Mouse (Mus musculus): ENCODE measurements around the gene Ypel3. TPM values are rescaled to one million over a fixed set of nuclear protein-coding genes. Genes with fewer than 3 reads are reported as not detected.
"Not testable (repeated sequence)": the region's sequence is repeated elsewhere in the genome, so short reads cannot be mapped to it uniquely, and the experiment has no call there.

Gene Ypel3
- total RNA-seq (2017) = 50.3 and 74.9 TPM in 2 replicates

DNA sequence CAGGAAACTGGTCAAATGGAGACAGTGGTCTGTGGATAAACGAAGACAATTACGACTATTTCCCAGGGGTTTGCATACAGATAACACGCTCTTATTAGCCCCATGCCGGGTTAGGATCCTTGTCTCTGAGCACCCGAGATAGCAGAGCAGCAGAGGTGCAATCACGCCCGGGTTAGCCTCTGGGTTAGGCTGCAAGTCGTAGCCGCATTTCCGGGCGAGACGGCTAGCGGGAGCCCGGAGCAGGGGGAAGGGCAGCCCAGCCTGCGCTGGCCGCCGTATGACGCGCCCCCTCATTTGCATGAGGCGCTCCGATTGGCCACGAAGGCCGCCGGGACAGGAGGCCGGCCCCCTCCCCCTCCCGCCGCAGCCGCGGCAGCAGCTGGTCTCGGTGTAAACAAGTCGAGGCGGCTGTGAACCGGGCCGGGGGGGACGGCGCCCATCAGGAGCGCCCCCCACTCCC lies at the start of gene Ypel3:
Gene Ypel3, plus strand, starts transcription at position 358 of the 460 bp plus-strand sequence.
- peak; percentile 85 to 90 for ATAC-seq (replicated peaks in 1 of 2; ENCODE audit: insufficient read depth in 1 of 2, low FRiP score in 2 of 2, low TSS enrichment in 1 of 2, low read depth in 1 of 2, poor library complexity in 2 of 2, severe bottlenecking in 2 of 2)

- ATAC-seq (replicated peaks in 1 of 2; ENCODE audit: insufficient read depth in 1 of 2, low FRiP score in 2 of 2, low TSS enrichment in 1 of 2, low read depth in 1 of 2, poor library complexity in 2 of 2, severe bottlenecking in 2 of 2) = not testable (repeated sequence)
Observed at GRCm38 (mm10) chr7:126730256-126730789, 46.4 kb upstream of the Ypel3 start.

DNA sequence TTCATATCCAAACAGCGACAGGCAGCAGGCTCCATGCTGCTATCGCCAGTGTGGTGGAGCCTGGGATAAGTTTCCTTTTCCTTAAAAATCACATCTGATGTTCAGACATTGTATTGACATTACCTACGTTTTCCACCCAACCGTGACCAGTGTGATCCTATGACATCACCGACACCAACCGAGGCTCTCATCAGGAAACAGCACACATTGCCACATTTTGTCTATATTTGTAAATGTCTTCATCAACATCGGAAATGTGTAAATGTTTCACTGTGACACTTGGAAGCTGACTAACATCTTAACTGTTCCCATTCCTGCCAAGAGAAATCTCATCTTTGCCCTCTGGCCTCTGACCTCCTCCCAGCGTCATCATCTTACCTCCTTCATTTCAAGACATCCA lies 40.6 kb upstream of the Ypel3 start:
- peak in 1 of 2 experiments; percentile 39; a peak in 1 of 4 replicates for ATAC-seq (replicated peaks in 1 of 2; ENCODE audit: insufficient read depth in 1 of 2, low FRiP score in 2 of 2, low TSS enrichment in 1 of 2, low read depth in 1 of 2, poor library complexity in 2 of 2, severe bottlenecking in 2 of 2)

- ATAC-seq (replicated peaks in 1 of 2; ENCODE audit: insufficient read depth in 1 of 2, low FRiP score in 2 of 2, low TSS enrichment in 1 of 2, low read depth in 1 of 2, poor library complexity in 2 of 2, severe bottlenecking in 2 of 2) = no peak
Observed at GRCm38 (mm10) chr7:126739551-126739950, 37.2 kb upstream of the Ypel3 start.

DNA sequence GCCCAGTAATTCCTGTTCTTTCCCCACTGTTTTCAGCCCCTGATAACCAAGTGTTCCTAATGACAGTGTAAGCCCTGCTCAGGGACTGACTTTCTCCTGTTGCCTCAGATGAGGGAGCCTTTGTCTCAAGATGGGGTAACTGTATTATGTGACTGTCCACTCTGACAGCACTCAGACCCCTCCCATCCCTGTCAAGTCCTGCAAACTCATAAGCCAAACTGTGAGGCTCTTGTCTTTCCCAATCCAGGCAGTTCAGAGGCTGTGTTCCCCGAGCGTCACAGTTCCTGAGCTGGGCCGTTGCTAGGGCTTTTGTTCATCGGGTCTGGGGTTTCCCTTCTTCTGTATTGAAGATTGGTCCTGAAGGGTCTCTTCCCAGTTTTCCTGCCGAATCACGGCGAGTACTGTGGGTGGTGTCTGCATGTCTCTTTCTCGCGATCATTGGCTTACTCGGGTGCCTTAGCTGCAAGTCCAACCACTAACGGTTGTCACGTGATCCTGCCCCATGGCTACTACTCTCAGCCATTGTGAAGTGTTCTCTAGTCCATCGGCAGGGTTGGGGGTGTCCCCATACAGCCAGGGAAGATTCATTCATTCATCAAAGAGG lies 36.5 kb upstream of the Ypel3 start:
- no peak for ATAC-seq (replicated peaks in 1 of 2; ENCODE audit: insufficient read depth in 1 of 2, low FRiP score in 2 of 2, low TSS enrichment in 1 of 2, low read depth in 1 of 2, poor library complexity in 2 of 2, severe bottlenecking in 2 of 2)

- ATAC-seq (replicated peaks in 1 of 2; ENCODE audit: insufficient read depth in 1 of 2, low FRiP score in 2 of 2, low TSS enrichment in 1 of 2, low read depth in 1 of 2, poor library complexity in 2 of 2, severe bottlenecking in 2 of 2) = no peak
Observed at GRCm38 (mm10) chr7:126740977-126741376, 35.8 kb upstream of the Ypel3 start.

DNA sequence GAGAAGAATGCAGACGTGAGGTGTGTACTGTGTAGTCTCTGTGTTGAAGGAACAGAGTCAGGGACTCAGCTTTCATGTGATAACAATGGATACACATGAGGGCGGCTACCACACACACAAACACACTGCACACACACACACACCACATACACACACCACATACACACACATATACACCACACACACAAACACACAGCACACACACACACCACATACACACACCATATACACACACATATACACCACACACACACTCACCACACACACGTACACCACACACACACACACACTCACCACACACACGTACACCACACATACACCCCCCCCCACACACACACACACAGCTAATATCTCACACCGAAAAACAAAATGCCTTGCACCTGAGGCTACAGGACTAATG lies 35.3 kb upstream of the Ypel3 start:
- ATAC-seq (replicated peaks in 1 of 2; ENCODE audit: insufficient read depth in 1 of 2, low FRiP score in 2 of 2, low TSS enrichment in 1 of 2, low read depth in 1 of 2, poor library complexity in 2 of 2, severe bottlenecking in 2 of 2) = no peak

DNA sequence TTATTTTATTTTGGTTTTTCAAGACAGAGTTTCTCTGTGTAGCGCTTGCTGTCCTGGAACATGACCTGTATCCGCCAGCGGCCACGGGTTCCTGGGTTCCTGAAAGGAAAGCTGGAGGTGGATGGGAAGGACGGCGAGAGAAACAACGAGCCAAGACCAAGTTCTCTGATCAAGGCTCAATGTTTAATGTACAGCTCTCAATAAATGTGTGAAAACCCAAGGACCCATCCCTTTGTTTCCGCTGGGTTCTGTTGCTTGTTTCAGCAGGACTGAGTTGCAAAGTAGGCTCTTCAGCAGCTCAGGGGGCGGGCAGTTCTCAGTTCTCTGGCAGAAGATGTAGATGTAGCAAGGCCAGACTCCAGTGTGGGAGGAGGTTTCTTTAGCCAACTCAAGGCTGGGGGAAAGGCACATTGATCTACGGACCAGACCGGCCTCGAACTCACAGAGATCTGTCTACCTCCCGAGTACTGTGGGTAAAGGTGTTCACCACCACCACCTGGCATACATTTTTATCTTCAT lies 34.7 kb upstream of the Ypel3 start:
- no peak for ATAC-seq (replicated peaks in 1 of 2; ENCODE audit: insufficient read depth in 1 of 2, low FRiP score in 2 of 2, low TSS enrichment in 1 of 2, low read depth in 1 of 2, poor library complexity in 2 of 2, severe bottlenecking in 2 of 2)

- ATAC-seq (replicated peaks in 1 of 2; ENCODE audit: insufficient read depth in 1 of 2, low FRiP score in 2 of 2, low TSS enrichment in 1 of 2, low read depth in 1 of 2, poor library complexity in 2 of 2, severe bottlenecking in 2 of 2) = peak; percentile 66 to 75; a peak in 3 of 4 replicates
Observed at GRCm38 (mm10) chr7:126746066-126746465, 30.7 kb upstream of the Ypel3 start.

GRCm38 (mm10) chr7:126746798-126747197 lies 30.0 kb upstream of the Ypel3 start:
- peak; percentile 72 to 81 for ATAC-seq (replicated peaks in 1 of 2; ENCODE audit: insufficient read depth in 1 of 2, low FRiP score in 2 of 2, low TSS enrichment in 1 of 2, low read depth in 1 of 2, poor library complexity in 2 of 2, severe bottlenecking in 2 of 2)

DNA sequence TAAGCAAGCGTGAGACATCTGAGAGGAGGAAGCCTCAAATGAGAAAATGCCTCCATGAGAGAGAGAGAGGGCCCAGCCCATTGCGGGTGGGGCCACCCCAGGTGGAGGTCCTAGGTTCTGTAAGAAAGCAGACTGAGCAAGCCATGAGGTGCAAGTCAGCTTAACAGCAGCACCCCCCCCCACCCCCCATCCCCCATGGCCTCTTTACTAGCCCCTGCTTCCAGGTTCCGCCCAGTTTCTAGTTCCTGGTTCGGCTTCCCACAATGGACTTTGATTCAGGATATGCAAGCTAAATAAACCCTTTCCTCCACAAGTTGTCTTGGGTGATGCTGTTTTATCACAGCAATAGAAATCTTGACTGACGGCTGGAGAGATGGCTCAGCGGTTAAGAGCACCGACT lies 27.9 kb upstream of the Ypel3 start:
- ATAC-seq (replicated peaks in 1 of 2; ENCODE audit: insufficient read depth in 1 of 2, low FRiP score in 2 of 2, low TSS enrichment in 1 of 2, low read depth in 1 of 2, poor library complexity in 2 of 2, severe bottlenecking in 2 of 2) = no peak

GRCm38 (mm10) chr7:126749582-126750343 lies 27.0 kb upstream of the Ypel3 start:
- ATAC-seq (replicated peaks in 1 of 2; ENCODE audit: insufficient read depth in 1 of 2, low FRiP score in 2 of 2, low TSS enrichment in 1 of 2, low read depth in 1 of 2, poor library complexity in 2 of 2, severe bottlenecking in 2 of 2) = no peak

DNA sequence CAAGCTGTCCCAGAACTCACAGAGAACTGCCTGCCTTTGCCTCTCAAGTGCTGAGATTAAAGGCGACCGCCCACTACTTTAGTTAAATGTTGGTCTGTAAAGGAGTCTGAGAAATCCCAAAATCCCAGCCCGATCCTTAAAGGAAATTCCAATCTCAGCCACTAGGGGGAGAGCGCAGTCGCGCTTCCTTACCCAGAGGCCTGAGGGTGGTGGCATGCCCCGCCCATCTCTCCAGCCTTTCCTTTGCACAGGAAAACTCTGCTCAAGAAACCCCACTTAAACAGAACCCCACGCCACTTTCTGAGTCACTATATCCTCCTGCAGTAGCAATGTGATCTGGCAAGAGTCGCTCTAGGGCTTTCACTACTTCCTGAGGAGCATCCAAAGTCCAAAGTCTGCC lies 21.9 kb upstream of the Ypel3 start:
- ATAC-seq (replicated peaks in 1 of 2; ENCODE audit: insufficient read depth in 1 of 2, low FRiP score in 2 of 2, low TSS enrichment in 1 of 2, low read depth in 1 of 2, poor library complexity in 2 of 2, severe bottlenecking in 2 of 2) = peak; percentile 43 to 65; a peak in 3 of 4 replicates

- no peak for ATAC-seq (replicated peaks in 1 of 2; ENCODE audit: insufficient read depth in 1 of 2, low FRiP score in 2 of 2, low TSS enrichment in 1 of 2, low read depth in 1 of 2, poor library complexity in 2 of 2, severe bottlenecking in 2 of 2)
Observed at GRCm38 (mm10) chr7:126758539-126758938, 18.2 kb upstream of the Ypel3 start.

GRCm38 (mm10) chr7:126759050-126759671 lies 17.6 kb upstream of the Ypel3 start, which contains the start of gene Mapk3:
Gene Mapk3 (plus strand): TSS chr7:126759601.
- ATAC-seq (replicated peaks in 1 of 2; ENCODE audit: insufficient read depth in 1 of 2, low FRiP score in 2 of 2, low TSS enrichment in 1 of 2, low read depth in 1 of 2, poor library complexity in 2 of 2, severe bottlenecking in 2 of 2) = peak; percentile 74 to 83

GRCm38 (mm10) chr7:126759672-126760390 lies 16.9 kb upstream of the Ypel3 start:
- ATAC-seq (replicated peaks in 1 of 2; ENCODE audit: insufficient read depth in 1 of 2, low FRiP score in 2 of 2, low TSS enrichment in 1 of 2, low read depth in 1 of 2, poor library complexity in 2 of 2, severe bottlenecking in 2 of 2) = peak in 1 of 2 experiments; percentile 7; a peak in 1 of 4 replicates

GRCm38 (mm10) chr7:126760391-126760802 lies 16.4 kb upstream of the Ypel3 start:
- ATAC-seq (replicated peaks in 1 of 2; ENCODE audit: insufficient read depth in 1 of 2, low FRiP score in 2 of 2, low TSS enrichment in 1 of 2, low read depth in 1 of 2, poor library complexity in 2 of 2, severe bottlenecking in 2 of 2) = no peak
